Mouse (Mus musculus) T-helper 1 cell (primary cell): ENCODE measurements around the gene Nhlrc1.

Experiments
- in situ Hi-C: fragments of 300-600 bp; cut with MboI, MseI; formaldehyde crosslinking; loops from one replicate; pipeline ENCODE4 v1.15.1; 2025; ENCODE audit warnings: high pct_unique_total_duplicates

Nhlrc1 gene

GRCm38 (mm10) chr13:47014334-47015194 is at the start of gene Nhlrc1:
Gene Nhlrc1, minus strand, starts transcription at chr13:47014850.
- in situ Hi-C loops, result loop anchor here (25.0 kb wide), 1 partner anchor 177 kb away; no protein-coding TSS in a partner anchor

GRCm38 (mm10) chr13:47063985-47064760 is 49.5 kb upstream of the Nhlrc1 start:
- in situ Hi-C loops, result no loop called here

- in situ Hi-C loops, result no loop called here
These were observed 48.1 kb upstream of the Nhlrc1 start for GRCm38 (mm10) chr13:47062756-47063155.

- in situ Hi-C loops, result no loop called here
These were observed 42.1 kb upstream of the Nhlrc1 start for GRCm38 (mm10) chr13:47056781-47057180.

- in situ Hi-C loops, result no loop called here
These were observed 41.5 kb upstream of the Nhlrc1 start for GRCm38 (mm10) chr13:47056126-47056525.

- in situ Hi-C loops, result no loop called here
These were observed 39.3 kb upstream of the Nhlrc1 start for GRCm38 (mm10) chr13:47053971-47054370.

- in situ Hi-C loops, result no loop called here
These were observed 35.4 kb upstream of the Nhlrc1 start for GRCm38 (mm10) chr13:47050009-47050408.

GRCm38 (mm10) chr13:47047996-47048395 is 33.3 kb upstream of the Nhlrc1 start:
- in situ Hi-C loops, result no loop called here

- in situ Hi-C loops, result no loop called here
These were observed 29.9 kb upstream of the Nhlrc1 start, which contains the start of gene Tpmt for GRCm38 (mm10) chr13:47044617-47044947. Gene Tpmt, minus strand, starts transcription at chr13:47044737.

- in situ Hi-C loops, result no loop called here
These were observed 29.4 kb upstream of the Nhlrc1 start for GRCm38 (mm10) chr13:47043833-47044616.

GRCm38 (mm10) chr13:47043030-47043680 is 28.5 kb upstream of the Nhlrc1 start, which contains the start of gene Kdm1b:
Gene Kdm1b, plus strand, starts transcription at chr13:47043499.
- in situ Hi-C loops, result no loop called here

GRCm38 (mm10) chr13:47042024-47042633 is 27.5 kb upstream of the Nhlrc1 start:
- in situ Hi-C loops, result no loop called here

- in situ Hi-C loops, result no loop called here
These were observed 25.4 kb upstream of the Nhlrc1 start for GRCm38 (mm10) chr13:47040061-47040460.

- in situ Hi-C loops, result no loop called here
These were observed 23.3 kb upstream of the Nhlrc1 start for GRCm38 (mm10) chr13:47037946-47038345.

GRCm38 (mm10) chr13:47033602-47034001 is 19.0 kb upstream of the Nhlrc1 start:
- in situ Hi-C loops, result loop anchor here (5.0 kb wide), 1 partner anchor 356 kb away; no protein-coding TSS in a partner anchor

- in situ Hi-C loops, result loop anchor here (5.0 kb wide), 1 partner anchor 353 kb away; no protein-coding TSS in a partner anchor
These were observed 15.9 kb upstream of the Nhlrc1 start for GRCm38 (mm10) chr13:47030376-47031107.

GRCm38 (mm10) chr13:47020798-47021197 is 6.1 kb upstream of the Nhlrc1 start:
- in situ Hi-C loops, result loop anchor here (25.0 kb wide), 1 partner anchor 183 kb away; no protein-coding TSS in a partner anchor

GRCm38 (mm10) chr13:47019774-47020173 is 5.1 kb upstream of the Nhlrc1 start:
- in situ Hi-C loops, result loop anchor here (25.0 kb wide), 1 partner anchor 182 kb away; no protein-coding TSS in a partner anchor

- in situ Hi-C loops, result loop anchor here (25.0 kb wide), 1 partner anchor 180 kb away; no protein-coding TSS in a partner anchor
These were observed 2.6 kb upstream of the Nhlrc1 start for GRCm38 (mm10) chr13:47017259-47017658.

- in situ Hi-C loops, result loop anchor here (25.0 kb wide), 1 partner anchor 178 kb away; no protein-coding TSS in a partner anchor
These were observed 498 bp upstream of the Nhlrc1 start for GRCm38 (mm10) chr13:47015195-47015501.
